Mouse (Mus musculus): ENCODE results near the gene Ush2a.

Gene Ush2a

DNA sequence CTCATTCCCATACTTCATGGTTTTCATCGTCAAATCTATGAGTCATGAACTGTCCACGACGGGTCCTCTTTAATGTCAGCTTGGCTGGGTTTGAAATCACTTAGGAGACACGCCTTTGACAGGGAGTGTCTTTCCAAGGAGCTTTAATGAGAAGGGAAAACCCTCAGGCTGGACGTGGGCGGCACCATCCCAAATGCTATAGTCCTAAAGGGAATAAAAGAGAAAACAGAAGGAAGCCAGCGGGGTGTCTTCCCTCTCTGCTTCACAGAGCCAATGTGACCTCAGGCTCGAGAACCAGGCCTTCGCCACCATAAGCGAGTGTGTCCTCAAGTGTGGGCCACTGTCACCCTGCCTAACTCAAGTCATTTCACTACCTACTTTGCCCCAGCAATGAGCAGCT, 523.2 kb downstream of the Ush2a start:
- DNase-seq, result no peak

- DNase-seq, result no peak
These were observed 543.2 kb downstream of the Ush2a start for GRCm38 (mm10) chr1:188805069-188805468.

- no peak for DNase-seq
These were observed 544.0 kb downstream of the Ush2a start for GRCm38 (mm10) chr1:188805852-188806251.

DNA sequence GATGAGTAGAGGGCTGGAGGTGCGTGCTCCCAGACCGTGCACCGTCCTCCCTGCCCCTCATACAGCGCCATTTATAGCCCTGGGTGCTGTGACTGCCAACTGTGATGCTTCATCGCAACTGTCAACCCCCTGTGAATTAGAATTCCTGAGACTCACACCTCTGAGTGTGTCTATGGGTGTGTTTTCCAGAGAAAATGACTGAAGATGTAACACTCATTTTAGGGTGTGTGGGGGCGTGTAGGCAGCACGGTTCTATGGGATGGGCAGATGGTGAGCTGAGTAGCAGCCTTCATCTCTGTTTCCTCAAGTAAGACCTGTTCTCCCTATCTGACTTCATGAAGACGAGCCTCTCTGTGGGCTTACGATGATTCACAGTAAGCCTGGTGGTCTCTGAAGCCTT, 548.8 kb downstream of the Ush2a start:
- no peak for DNase-seq

DNA sequence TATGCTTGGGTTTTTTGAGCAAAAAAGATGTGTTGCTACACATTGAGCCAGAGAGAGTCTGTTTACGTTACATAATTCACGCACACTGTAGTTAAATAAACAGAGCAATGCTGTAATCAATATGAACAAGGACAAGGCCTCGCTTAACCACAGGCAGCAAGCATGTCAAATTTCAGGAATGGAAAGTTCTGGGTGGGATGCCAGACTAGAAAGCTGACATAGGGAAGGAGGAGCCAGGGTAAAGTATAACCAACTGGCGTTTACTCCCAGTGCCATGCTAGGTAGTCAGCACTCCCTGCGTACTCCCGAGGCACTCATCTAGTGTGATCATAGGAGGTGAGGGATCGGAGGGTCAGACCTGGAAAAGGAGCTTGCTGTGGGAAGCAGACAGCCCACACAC, 553.2 kb downstream of the Ush2a start:
- DNase-seq, result no peak

- DNase-seq, result no peak
These were observed 562.4 kb downstream of the Ush2a start for GRCm38 (mm10) chr1:188824195-188824594.

DNA sequence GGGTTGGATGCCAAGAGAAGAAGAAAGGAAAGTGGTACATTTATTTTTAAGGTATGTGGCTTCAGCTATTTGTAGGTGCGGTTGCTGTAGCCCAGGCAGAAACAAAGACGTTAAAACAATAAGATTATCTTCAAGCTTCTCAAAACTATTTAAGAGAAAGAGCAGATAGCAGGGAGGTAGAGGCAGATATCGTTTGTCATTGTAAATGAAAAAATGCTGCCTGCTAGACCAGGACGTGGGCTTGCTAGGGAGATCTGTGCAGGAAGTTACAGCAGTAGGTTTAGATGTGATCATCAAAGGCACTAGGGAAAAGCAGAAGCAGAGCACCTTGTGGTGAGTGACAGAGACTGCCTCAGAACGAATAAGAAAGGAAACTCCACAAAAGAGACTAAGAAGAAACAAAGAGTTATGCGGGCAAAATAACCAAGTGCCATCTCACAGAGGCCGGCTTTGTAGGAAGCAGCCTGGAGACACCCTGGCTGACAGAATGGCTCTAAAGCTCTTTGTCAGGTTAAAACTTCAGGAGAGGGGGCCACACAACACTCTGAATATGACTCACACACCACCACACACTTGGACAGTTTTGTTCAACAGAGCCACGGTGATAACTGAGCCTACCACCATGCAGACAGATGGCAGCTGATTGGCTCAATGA, 563.2 kb downstream of the Ush2a start:
- DNase-seq, result no peak

DNA sequence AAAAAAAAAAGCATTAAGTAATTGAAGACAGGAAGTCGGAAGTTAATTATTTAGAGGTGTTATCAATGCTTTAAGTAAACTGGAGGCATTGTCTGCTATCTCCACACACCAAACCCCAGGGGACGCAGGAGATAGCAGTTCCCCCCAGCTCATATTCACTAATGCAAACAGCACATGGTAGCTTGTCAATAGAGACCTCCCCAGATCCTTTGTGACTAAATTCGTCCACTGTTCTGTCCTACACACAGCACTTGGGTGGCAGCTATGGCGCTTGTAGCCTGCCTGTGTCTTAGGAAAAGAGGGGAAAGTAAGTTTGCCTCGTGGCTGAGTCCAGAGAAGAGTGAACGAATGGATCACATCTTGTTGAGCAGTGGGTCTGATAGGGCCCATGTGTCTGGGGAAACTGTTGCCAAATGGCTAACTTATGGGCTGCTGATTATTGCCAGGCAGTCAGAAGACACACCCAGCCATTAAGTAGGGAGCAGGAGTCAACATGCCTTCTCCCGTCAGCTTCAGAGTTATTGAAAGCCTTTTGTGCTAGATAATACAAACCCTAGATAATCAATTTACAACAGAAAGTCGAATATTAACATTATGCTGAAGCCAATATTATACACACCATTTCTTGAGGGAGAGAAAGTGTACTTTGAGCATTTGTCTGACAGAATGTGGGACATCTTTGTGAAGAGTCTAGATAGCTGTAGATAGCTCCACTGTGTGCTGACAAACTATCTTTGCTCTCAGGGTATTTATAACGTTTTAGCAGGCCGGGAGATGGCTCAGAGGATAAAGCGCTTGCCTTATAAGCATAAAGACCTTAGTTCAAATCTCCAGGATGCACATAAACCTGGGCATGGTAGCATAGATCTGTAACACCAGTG, 568.9 kb downstream of the Ush2a start:
- no peak for DNase-seq

- no peak for DNase-seq
These were observed 572.1 kb downstream of the Ush2a start for GRCm38 (mm10) chr1:188833906-188834305.

GRCm38 (mm10) chr1:188834770-188835169, 572.9 kb downstream of the Ush2a start:
- no peak for DNase-seq

DNA sequence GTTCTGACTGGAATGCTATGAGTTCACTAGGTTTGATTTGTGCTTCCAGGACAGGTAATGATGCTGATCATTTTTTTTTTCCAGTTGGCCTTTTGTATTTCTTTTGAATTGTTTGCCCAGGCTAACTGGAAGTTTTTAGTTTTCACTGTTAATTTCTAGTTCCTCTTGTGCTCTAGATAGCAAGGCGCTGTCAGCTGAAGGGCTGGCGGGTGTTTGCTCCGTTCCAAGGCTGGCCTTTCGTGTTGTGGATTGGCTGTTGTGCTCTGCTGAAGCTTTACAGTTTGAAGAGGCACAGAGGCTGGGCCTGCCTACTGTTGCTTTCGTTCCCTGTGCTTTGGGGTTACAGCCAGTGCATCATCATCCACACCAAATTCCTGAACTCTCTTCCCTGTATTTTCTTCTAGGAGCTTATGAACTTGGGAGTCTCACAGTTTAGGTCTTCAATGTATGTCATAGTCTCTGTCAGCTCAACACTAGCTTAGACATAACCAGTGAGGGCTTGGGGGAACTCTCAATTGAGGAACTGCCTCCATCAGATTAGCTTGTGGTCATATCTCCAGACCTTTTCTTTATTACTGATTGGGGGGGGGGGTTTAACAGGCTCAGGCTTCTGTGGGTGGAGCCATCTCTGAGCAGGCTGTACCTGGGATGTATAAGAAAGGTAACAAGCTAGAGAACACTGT, 575.9 kb downstream of the Ush2a start:
- no peak for DNase-seq

GRCm38 (mm10) chr1:188847242-188847641, 585.4 kb downstream of the Ush2a start:
- no peak for DNase-seq

DNA sequence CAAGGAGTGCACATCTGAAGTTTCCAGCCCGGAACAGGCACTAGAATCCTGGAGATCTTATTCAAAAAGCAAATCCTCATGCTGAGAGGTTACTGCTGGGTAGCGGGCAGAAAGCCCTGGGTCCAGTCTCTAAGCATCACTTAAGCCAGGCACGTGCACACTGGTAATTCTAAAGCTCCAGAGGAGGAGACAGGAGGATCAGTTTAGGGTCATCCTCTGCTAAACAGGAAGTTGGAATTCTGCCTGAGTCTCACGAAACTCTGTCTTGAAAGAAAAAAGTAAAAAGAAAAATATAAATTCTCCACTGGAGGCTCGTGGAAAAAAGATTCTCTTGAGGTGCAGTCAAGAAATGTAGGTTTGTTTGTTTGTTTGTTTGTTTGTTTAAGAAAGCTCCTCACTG, 591.0 kb downstream of the Ush2a start:
- no peak for DNase-seq

DNA sequence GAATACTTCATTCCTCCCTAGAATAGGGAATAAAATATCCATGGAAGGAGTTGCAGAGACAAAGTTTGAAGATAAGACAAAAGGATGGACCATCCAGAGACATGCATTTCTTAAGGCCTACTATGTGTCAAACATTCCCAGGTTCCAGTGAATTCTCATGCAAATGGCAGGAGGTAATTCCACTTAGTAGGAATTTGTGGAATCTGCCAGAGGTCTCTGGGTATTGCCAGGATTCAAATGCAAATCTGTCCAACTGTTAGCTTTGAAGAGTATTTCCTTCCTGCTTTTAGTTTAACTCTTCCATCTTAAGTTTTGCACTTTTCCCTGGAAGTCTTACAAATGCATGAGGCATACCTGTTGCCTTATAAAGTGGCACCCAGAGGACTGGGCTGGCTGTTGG, 592.4 kb downstream of the Ush2a start:
- DNase-seq, result no peak

GRCm38 (mm10) chr1:188855034-188855433, 593.2 kb downstream of the Ush2a start:
- DNase-seq, result no peak

DNA sequence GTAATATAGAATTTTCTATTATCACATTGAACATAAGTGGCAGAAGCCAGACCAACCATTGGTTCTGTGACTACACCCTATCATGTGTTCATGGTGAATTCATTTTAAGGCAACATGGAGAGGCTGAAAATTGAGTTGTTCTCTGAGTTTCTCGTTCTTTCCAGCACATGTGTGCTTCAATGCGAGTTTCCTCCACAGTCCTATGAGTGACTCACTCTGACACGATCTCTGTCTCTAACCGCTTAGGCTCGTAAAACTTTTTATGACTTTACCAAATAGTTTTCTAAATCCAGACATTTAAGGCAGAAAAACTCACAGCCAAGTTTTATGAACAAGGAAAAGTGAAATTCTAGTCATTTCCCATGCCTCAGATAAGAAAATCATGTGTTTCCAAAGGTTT, 597.9 kb downstream of the Ush2a start:
- DNase-seq, result no peak

DNA sequence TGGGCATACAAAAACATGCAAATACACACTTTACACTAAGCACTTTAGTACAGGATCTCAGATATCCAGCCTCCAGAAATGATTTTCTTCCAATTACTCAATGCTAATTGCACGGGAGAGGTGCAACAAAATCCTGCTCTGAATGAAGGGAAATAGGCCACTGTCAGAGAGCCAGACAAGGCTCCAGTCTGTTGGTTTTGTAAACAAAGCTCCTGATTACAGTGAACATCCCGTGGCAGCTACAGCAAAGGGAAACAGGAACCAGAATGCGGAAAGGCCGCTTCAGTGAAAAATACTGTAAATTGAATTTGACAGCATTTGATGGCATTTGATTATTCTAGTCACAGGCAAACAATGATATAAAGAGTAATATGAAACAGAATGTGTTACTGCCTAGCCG, 604.1 kb downstream of the Ush2a start:
- DNase-seq, result no peak

- no peak for DNase-seq
These were observed 604.7 kb downstream of the Ush2a start for GRCm38 (mm10) chr1:188866515-188866914.

- no peak for DNase-seq
These were observed 616.8 kb downstream of the Ush2a start for GRCm38 (mm10) chr1:188878531-188879055.

DNA sequence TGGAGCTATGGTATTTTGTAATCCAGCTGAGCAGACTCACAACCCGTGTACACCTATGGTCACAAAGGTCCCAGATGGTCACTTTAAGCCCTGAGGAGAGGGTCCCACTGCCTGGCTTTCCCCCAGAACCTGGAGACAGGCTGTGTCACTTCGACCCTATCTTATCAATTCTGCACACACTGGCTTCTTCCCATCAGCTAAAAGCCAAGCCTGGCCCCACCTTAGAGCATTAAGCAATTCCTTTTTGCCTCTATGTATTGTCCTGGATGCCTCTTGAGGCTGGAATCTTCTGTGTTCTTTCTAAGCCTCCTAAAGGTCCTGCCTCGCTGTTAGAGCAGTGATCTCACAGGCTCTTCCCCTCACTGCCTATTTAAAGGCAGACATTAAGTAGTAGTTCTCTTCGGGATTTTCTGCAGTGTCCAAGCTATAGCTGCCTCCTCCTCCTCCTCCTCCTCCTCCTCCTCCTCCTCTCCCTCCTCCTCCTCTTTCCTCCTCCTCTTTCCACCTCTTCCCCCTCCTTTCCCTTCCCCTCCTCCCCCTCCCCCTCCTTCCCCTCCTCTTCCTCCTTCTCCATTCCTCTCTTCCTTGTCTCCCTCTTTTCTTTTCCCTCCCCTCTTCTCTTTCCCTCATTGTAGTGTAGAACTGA, 635.2 kb downstream of the Ush2a start:
- no peak for DNase-seq

DNA sequence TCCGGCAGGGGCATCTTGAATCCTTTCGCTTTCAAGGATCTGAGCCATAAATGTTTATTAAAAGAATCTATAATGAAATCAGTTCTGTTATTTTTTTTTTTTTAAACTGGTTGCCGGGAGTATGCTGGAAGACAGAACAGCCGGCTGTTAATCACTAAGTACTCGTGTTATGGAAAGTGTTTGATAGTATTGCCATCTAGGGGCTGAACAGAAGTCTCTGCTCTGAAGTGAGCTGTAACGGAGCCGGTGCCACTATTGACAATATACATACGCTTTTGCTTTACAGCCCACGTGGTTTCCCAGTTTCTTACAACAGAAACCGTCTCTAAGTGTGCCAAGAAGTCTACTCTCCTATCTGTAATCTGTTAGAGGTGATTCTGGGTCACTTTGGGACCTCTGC, 642.3 kb downstream of the Ush2a start:
- no peak for DNase-seq

DNA sequence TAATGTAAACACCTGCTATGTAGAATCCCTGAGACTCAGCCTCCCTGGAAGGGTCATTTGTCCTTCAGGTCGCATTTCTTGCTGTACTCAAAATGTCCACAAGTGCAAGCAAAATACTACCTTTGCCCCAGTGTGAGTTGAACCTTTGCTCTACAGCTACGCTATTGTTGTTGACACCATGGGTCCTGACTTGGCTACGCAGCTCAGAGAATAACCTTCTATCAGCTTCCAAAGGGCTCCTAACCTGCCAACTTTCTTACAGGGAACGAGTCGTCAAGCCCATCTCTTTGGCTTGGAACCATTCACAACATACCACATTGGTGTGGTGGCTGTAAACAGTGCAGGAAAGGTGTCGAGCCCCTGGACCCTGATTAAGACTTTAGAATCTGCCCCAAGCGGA, 644.4 kb downstream of the Ush2a start:
- no peak for DNase-seq

DNA sequence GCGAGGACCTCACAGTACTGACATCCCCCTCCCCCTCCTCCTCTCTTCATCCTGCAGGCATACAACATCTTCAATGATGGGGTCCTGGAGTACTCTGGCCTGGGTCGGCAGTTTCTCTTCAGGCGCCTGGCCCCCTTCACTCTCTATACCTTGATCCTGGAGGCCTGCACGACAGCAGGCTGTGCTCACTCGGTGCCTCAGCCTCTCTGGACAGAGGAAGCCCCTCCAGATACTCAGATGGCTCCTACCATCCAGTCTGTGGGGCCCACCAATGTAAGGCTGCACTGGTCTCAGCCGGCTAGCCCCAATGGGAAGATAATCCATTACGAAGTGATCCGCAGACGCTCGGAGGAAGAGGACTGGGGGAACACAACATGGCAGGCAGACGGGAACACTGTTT, 648.8 kb downstream of the Ush2a start:
- DNase-seq, result no peak

Measured in cerebellum, adult 9-11 months (tissue).